Mouse (Mus musculus) heart, embryonic 16.5 days (tissue): Measurements from ENCODE around the gene Hdc. TPM values are rescaled to one million over a fixed set of nuclear protein-coding genes. Genes with fewer than 3 reads are reported as not detected.

Experiments
- ATAC-seq: fragments of 200-750 bp; cut with Nextera tagmentation; replicated peaks from 2 replicates; pipeline ENCODE4 v1.8.0; 2017; ENCODE audit warnings: moderate number of reproducible peaks; ENCODE audit not compliant: insufficient read depth, low FRiP score; ENCODE audit errors: extremely low read depth
- H3K27ac ChIP-seq: fragments of 300-500 bp; sonication (generic); 2 replicates; pipeline ENCODE4 v1.5.1; 2014; ENCODE audit warnings: mild to moderate bottlenecking, low read length, control low read depth, moderate library complexity
- H3K27me3 ChIP-seq: fragments of 300-500 bp; sonication (generic); 2 replicates; pipeline ENCODE4 v1.6.1; 2014; ENCODE audit warnings: low read length, mixed read lengths; ENCODE audit not compliant: control insufficient read depth, insufficient read depth
- H3K36me3 ChIP-seq: fragments of 300-500 bp; sonication (generic); 2 replicates; pipeline ENCODE4 v1.6.1; 2014; ENCODE audit not compliant: control insufficient read depth, insufficient read depth
- H3K4me1 ChIP-seq: fragments of 300-500 bp; sonication (generic); 2 replicates; pipeline ENCODE4 v1.6.1; 2014; ENCODE audit warnings: low read length, mixed read lengths; ENCODE audit not compliant: control insufficient read depth, insufficient read depth
- H3K4me2 ChIP-seq: fragments of 300-500 bp; sonication (generic); 2 replicates; pipeline ENCODE4 v1.6.1; 2014; ENCODE audit warnings: low read depth, mild to moderate bottlenecking, control low read depth, low read length
- H3K4me3 ChIP-seq: fragments of 300-500 bp; sonication (generic); 2 replicates; pipeline ENCODE4 v1.5.1; 2014; ENCODE audit warnings: mild to moderate bottlenecking, control low read depth, low read length
- H3K9ac ChIP-seq: fragments of 300-500 bp; sonication (generic); 2 replicates; pipeline ENCODE4 v1.6.1; 2014; ENCODE audit warnings: low read length, control low read depth
- H3K9me3 ChIP-seq: fragments of 300-500 bp; sonication (generic); replicated peaks from 2 replicates; pipeline ENCODE4 v1.6.1; 2016; ENCODE audit warnings: low read length; ENCODE audit not compliant: control insufficient read depth
- WGBS: fragments of 180-500 bp; shearing (Covaris S2); extraction: QIAGEN DNeasy Blood & Tissue Kit; methylation state at CpG from one replicate; pipeline ENCODE4 v1.1.7; 2014; 5-methylcytosine and 5-hydroxymethylcytosine counted together
- polyA plus RNA-seq: library from polyadenylated mRNA; unstranded; fragments of >200 nt; fragmentation: Nextera tagmentation; extraction: Ambion mirVana; gene quantifications from 2 replicates; pipeline ENCODE4 v1.2.1, GENCODE M21; 2015

Hdc gene
- 9.8 and 11.4 TPM in 2 replicates for polyA plus RNA-seq

GRCm38 (mm10) chr2:126619249-126619704, at the start of gene Hdc:
Gene Hdc (minus strand): TSS chr2:126619299.
- Histone ChIP-seq H3K4me1 (peaks cover 9% of the 10 kb centered on the region), H3K9me3 (no peaks in the 10 kb centered on the region), H3K4me2 (peak within 1 kb of the TSS; percentile 48), H3K4me3 (peak within 1 kb of the TSS; percentile 8), H3K36me3 (no peaks in the 10 kb centered on the region), H3K27me3 (no peaks in the 10 kb centered on the region), H3K27ac (peak within 1 kb of the TSS; percentile 45), H3K9ac (peak within 1 kb of the TSS; percentile 38)
- WGBS = 36% methylated on average over 14 of the region's 14 CpGs
- peak; percentile 18; the same call in 1 of the 2 replicates for ATAC-seq

- no peak for ATAC-seq
- H3K9ac ChIP-seq = no peak overlapping the region
- peaks cover 13% of the 10 kb centered on the region for H3K4me1 ChIP-seq
- no peak overlapping the region for H3K27ac ChIP-seq
- no peak overlapping the region for H3K4me3 ChIP-seq
- no peaks in the 10 kb centered on the region for H3K27me3 ChIP-seq
- H3K9me3 ChIP-seq = no peaks in the 10 kb centered on the region
- WGBS = 88% methylated on average over 5 of the region's 5 CpGs
- H3K4me2 ChIP-seq = no peak overlapping the region
- H3K36me3 ChIP-seq = peaks cover 4% of the 10 kb centered on the region; the same call in 1 of the 2 replicates
These were observed 49.6 kb upstream of the Hdc start for GRCm38 (mm10) chr2:126668621-126669252.

- H3K9me3 ChIP-seq = no peaks in the 10 kb centered on the region
- 84% methylated on average over 3 of the region's 3 CpGs for WGBS
- H3K4me3 ChIP-seq = no peak overlapping the region
- no peaks in the 10 kb centered on the region for H3K27me3 ChIP-seq
- no peak for ATAC-seq
- no peak overlapping the region for H3K9ac ChIP-seq
- H3K4me2 ChIP-seq = no peak overlapping the region
- no peaks in the 10 kb centered on the region for H3K4me1 ChIP-seq
- H3K36me3 ChIP-seq = peaks cover 4% of the 10 kb centered on the region; the same call in 1 of the 2 replicates
- no peak overlapping the region for H3K27ac ChIP-seq
These were observed 46.9 kb upstream of the Hdc start for GRCm38 (mm10) chr2:126665984-126666383.

DNA sequence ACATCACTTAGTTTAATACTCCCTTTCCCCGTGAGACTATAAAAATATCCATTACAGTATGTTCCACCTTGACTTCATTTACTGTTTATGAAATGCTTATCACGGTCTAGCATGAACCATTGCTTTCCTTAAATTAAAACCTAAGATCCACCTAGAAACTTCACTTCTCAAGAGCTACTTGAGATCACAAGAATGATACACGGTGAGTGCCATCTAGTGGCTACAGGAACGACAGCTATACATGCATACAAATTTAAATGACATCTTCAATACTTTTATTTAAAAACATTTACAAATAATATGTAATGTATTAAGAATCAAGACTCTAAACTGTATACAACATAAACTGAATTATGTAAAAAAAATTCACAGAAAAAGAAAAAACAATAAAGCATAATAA, 44.4 kb upstream of the Hdc start:
- H3K27me3 ChIP-seq = no peaks in the 10 kb centered on the region
- ATAC-seq = no peak
- H3K9me3 ChIP-seq = no peaks in the 10 kb centered on the region
- no peak overlapping the region for H3K9ac ChIP-seq
- no peak overlapping the region for H3K4me3 ChIP-seq
- no peaks in the 10 kb centered on the region for H3K4me1 ChIP-seq
- no peak overlapping the region for H3K27ac ChIP-seq
- H3K4me2 ChIP-seq = no peak overlapping the region
- WGBS = 41% methylated on average over 4 of the region's 4 CpGs
- H3K36me3 ChIP-seq = peaks cover 4% of the 10 kb centered on the region; the same call in 1 of the 2 replicates

DNA sequence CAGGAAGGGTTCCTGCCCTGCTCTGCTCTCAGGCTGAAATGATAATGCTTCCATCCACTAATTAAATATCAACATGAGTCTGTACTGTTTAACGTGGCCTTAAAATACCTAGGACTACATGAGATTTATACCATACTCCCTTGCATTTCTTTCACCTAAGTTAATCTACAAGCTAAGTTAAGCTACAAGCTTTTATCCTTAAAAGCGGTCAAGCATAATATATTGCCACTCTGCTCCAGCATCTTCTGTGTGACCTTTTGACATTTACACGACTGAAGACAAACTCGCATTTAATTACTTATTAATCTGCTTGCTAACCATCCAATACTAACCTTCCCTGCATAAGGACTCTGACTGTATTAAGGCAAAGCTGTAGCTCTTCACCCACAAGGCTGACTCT, 33.8 kb upstream of the Hdc start:
- no peak for ATAC-seq
- H3K36me3 ChIP-seq = peaks cover 23% of the 10 kb centered on the region; the same call in 1 of the 2 replicates
- 85% methylated on average over 4 of the region's 4 CpGs for WGBS

GRCm38 (mm10) chr2:126647762-126648161, 28.7 kb upstream of the Hdc start:
- no peak for ATAC-seq
- Histone ChIP-seq H3K9me3 (no peaks in the 10 kb centered on the region), H3K27me3 (no peaks in the 10 kb centered on the region), H3K4me1 (no peaks in the 10 kb centered on the region), H3K9ac (no peak overlapping the region), H3K27ac (no peak overlapping the region), H3K4me3 (no peak overlapping the region), H3K4me2 (no peak overlapping the region), H3K36me3 (peaks cover 32% of the 10 kb centered on the region)
- WGBS = 91% methylated on average over 3 of the region's 3 CpGs

More for the DNA sequence above, 33.8 kb upstream of the Hdc start:
- Histone ChIP-seq H3K27ac (no peak overlapping the region), H3K9ac (no peak overlapping the region), H3K4me2 (no peak overlapping the region), H3K4me3 (no peak overlapping the region), H3K9me3 (no peaks in the 10 kb centered on the region), H3K27me3 (no peaks in the 10 kb centered on the region), H3K4me1 (no peaks in the 10 kb centered on the region)

DNA sequence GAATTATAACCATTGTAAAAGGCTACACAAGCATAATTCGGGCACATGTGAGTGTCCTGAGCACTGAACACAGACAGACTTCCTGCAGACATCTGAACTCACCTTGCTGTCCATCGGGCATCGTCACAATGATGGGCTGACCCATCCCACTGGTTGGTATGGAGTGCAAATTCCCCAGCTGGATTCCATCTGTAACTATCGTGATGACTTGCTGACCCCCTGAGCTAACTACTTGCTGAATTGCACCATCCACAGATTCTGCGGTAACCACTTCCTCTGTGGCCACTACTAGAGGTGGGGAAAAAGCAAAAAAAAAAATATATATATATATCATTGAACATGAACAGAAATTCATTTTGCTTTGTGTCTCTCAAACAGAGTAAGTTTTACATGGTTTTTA, 27.4 kb upstream of the Hdc start:
- H3K9ac ChIP-seq = no peak overlapping the region
- H3K4me3 ChIP-seq = no peak overlapping the region
- H3K27me3 ChIP-seq = no peaks in the 10 kb centered on the region
- no peak overlapping the region for H3K4me2 ChIP-seq
- no peak for ATAC-seq
- peaks cover 25% of the 10 kb centered on the region for H3K36me3 ChIP-seq
- H3K27ac ChIP-seq = no peak overlapping the region
- no peaks in the 10 kb centered on the region for H3K4me1 ChIP-seq
- no peaks in the 10 kb centered on the region for H3K9me3 ChIP-seq
- 85% methylated on average over 5 of the region's 5 CpGs for WGBS

- WGBS = 91% methylated on average over 1 of the region's 1 CpGs
- no peak overlapping the region for H3K27ac ChIP-seq
- no peaks in the 10 kb centered on the region for H3K4me1 ChIP-seq
- no peak overlapping the region for H3K4me2 ChIP-seq
- H3K9ac ChIP-seq = no peak overlapping the region
- H3K27me3 ChIP-seq = no peaks in the 10 kb centered on the region
- H3K9me3 ChIP-seq = peaks cover 3% of the 10 kb centered on the region
- H3K4me3 ChIP-seq = no peak overlapping the region
- ATAC-seq = no peak
- peaks cover 27% of the 10 kb centered on the region for H3K36me3 ChIP-seq
These were observed 25.7 kb upstream of the Hdc start for GRCm38 (mm10) chr2:126644768-126645167.

GRCm38 (mm10) chr2:126640298-126640697, 21.2 kb upstream of the Hdc start:
- peaks cover 3% of the 10 kb centered on the region for H3K9me3 ChIP-seq
- no peaks in the 10 kb centered on the region for H3K4me1 ChIP-seq
- no peak overlapping the region for H3K27ac ChIP-seq
- H3K4me3 ChIP-seq = no peak overlapping the region
- 88% methylated on average over 2 of the region's 2 CpGs for WGBS
- ATAC-seq = no peak
- no peak overlapping the region for H3K9ac ChIP-seq
- no peak overlapping the region for H3K4me2 ChIP-seq
- peaks cover 29% of the 10 kb centered on the region for H3K36me3 ChIP-seq
- H3K27me3 ChIP-seq = no peaks in the 10 kb centered on the region
